Mouse (Mus musculus) adrenal gland, adult 10 weeks (tissue): Measurements from ENCODE around the gene Cib1. TPM values are rescaled to one million over a fixed set of nuclear protein-coding genes. Genes with fewer than 3 reads are reported as not detected.

Experiments used
- polyA plus RNA-seq: library from polyadenylated mRNA; stranded (reverse); fragments of 350-450 nt; fragmentation: Illumina TruSeq; extraction: RNeasy Lipid Tissue Mini Kit (QIAGEN cat#74804); gene quantifications from one replicate; pipeline ENCODE4 v1.2.3, GENCODE M21; 2014; ENCODE audit warnings: low read depth, low replicate concordance

Gene Cib1
- polyA plus RNA-seq: 10.9 TPM

DNA sequence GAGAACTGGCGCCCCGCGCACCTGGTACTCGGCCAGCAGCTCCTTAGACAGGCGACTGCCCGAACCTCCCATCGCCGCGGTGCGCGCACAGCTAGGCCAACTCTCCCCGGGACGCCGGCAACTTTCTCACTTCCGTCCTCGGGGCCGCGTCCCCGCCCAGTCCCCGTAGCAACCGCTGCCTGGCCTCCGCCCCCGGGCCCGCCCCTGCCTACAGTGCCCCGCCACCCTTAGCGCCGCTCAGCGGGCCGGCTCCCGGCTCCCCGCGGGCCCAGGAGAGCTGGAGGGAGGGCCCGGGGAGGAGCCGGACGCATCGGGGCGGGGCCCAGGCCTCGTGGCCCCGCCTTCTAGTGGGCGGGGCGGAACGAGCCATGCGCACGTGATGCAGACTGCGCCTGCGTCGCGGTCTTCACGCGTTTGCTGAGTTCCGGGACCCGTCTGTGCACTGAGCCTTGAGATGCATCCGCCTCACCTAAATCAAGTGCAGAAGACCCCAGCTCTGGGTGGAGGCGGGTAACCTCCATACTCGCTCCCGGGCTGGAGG lies at the start of gene Cib1, which contains the start of gene Gdpgp1:
Cib1 (minus strand) TSS at position 325 of the 541 bp plus-strand sequence.
Gdpgp1 (plus strand) TSS at position 377 of the 541 bp plus-strand sequence.

DNA sequence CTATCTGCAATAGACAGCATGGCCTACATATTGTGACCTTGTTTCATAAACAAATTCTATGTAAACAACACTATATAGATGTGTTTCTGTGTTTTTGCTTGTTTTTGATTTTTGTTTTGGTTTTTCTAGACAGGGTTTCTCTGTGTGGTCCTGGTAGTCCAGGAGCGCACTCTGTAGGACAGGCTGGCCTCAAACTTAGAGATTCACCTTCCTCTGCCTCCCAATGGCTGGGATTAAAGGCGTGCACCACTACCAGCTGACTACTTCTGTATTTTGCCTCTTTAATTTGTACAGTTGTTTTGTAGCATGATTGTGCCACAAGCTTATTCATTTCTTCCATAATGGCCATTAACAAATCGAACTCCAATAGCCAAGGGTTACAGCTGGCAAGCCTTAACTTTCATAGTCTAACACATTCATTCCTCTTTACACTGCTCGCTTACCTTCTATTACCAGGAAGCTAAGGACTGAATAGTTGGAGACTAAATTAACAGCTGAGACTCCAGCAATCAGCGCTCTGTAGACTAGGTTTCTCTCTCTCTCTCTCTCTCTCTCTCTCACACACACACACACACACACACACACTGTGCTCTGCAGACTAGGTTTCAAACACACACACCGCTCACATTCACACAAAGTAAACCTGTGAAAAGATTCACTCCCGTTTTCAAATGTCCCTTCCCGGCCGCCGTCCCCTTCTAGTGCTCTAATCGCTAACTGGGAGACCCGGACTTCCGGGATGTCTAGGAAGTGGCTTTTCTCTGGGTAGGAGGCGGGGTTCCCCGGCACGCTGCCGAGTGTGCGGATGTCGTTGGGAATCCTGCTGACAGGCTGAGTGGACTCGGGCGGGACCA lies 36.5 kb upstream of the Cib1 start, which contains the start of gene Vps33b:
Vps33b (plus strand) TSS at position 753 of the 854 bp plus-strand sequence.

DNA sequence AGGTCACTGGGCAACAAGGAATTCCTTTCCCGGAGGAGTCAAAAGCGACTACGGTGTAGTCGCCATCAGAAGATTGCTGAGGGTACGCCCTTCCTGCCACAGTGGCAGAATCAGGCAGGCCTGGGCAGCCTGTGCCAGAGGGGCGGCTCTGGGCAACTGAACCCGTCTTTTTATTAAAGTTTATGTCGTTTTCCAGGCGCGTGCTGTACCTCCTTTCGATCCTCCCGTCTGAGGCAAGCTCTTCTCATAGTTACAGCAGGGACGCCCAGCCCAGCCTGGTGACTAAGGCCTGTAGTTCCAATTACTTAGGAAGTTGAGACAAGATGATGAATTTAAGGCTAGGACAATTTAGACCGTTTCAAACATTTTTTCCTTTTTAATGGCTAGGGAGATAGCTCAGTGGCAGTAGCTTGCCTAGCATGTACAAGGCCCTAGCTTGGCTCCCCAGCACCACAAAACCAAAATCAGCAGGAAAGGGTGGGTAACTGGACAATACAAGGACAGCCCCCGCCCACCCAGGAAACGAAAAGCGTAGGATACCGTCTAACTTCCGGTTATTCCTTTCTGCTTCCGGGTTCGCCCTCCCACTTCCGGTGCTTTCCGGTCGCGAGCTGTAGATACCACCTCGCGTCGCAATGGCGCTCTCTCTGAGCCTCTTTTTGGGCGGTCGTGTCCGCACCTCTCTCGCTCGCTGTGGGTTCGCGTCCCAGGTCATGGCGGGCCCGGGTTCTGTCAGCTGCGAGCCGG lies 28.2 kb upstream of the Cib1 start, which contains the start of gene Ngrn:
Ngrn (plus strand) TSS at position 591 of the 747 bp plus-strand sequence.

DNA sequence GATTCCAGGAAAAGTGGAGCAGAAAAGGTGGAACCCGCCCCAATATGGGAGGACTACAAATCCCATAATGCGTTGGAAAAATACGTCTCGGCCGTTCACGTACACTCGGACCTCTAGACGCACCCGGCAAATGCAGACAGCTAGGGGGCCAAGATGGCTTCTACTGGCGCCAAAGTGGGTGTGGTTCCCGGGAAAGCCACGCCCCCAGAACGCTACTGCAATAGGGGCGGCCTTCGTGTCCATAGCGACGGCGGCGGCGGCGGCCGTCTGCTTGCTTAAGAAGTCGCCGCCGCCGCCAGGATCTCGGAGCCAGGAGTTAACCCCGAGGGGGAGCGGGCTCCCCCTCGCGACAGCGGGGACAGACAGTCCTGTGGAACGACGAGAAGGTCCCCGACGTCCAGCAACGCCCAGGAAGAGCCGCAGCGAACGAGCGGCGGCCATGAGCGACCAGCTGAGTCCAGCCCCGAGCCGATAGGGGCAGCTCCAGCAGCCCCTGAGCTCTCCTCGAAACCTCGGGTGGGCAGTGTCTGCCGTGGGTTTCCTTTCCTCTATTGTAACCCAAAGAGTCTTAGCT lies 13.6 kb upstream of the Cib1 start, which contains the start of gene Ttll13:
Ttll13 (plus strand) TSS at position 229 of the 574 bp plus-strand sequence.

DNA sequence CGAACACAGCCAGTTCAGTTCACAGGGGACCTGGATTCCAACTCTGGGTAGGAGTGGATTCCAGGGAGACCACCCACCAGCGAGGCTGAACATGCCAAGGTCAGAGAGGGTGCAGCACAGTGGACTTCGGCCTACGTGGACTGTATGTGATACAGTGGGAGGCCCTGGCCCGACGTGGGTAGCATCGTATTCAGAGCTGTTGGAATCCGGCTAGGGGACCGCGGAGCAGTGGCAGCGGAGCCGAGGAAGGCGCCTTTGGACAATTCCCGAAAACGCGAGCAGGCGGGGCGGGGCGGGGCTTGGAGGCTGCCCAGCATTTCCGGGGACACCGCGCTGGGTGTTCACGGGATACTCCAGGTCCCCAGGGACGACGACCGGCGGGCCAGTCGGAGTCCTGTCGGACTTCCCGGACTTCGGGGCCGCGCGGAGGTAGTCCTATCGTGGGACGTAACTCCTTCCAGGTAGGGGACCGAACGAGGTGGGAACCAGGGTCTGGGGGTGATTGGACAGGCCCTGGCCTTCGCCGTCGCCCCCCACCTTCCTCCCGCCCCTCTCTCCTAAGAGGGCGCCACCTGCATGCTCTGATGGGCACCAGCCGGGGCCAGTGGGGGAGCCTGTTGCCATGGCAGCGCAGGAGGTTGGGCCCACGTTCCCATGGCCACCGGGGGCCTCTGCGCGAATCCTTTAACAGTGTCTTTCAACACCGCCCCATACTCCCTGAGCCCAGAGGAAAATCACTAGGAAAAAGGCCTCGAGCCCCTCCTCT lies 45.9 kb downstream of the Cib1 start, which contains the start of gene Sema4b:
Sema4b (plus strand) TSS at position 311 of the 766 bp plus-strand sequence.

Other genes with a start within 250 kb of the Cib1 start
- gene Zfp710, start 208.0 kb downstream of the Cib1 start, polyA plus RNA-seq: 0.87 TPM
- gene Idh2, start 117.4 kb downstream of the Cib1 start, polyA plus RNA-seq: 7.8 TPM
- 2.3 TPM for gene Sema4b, start 46.0 kb downstream of the Cib1 start, polyA plus RNA-seq
- gene Gdpgp1, start 52 bp upstream of the Cib1 start, polyA plus RNA-seq: 2.7 TPM
- 0.41 TPM for gene Ttll13, start 13.6 kb upstream of the Cib1 start, polyA plus RNA-seq
- 23.7 TPM for gene Ngrn, start 28.4 kb upstream of the Cib1 start, polyA plus RNA-seq
- gene Vps33b, start 36.8 kb upstream of the Cib1 start, polyA plus RNA-seq: 11.4 TPM
- gene Prc1, start 61.6 kb upstream of the Cib1 start, polyA plus RNA-seq: 22.4 TPM
- 3.4 TPM for gene Rccd1, start 91.6 kb upstream of the Cib1 start, polyA plus RNA-seq
- gene Unc45a, start 108.2 kb upstream of the Cib1 start, polyA plus RNA-seq: 6.8 TPM
- gene Hddc3, start 110.3 kb upstream of the Cib1 start, polyA plus RNA-seq: 17.2 TPM
- gene Man2a2, start 138.6 kb upstream of the Cib1 start, polyA plus RNA-seq: 51.8 TPM
- gene Fes, start 155.1 kb upstream of the Cib1 start, polyA plus RNA-seq: 0.23 TPM
- 4.5 TPM for gene Furin, start 172.6 kb upstream of the Cib1 start, polyA plus RNA-seq